Mouse (Mus musculus) left cerebral cortex, adult 6 months (tissue): ENCODE results near the gene Khdc1b. TPM values are rescaled to one million over a fixed set of nuclear protein-coding genes. Genes with fewer than 3 reads are reported as not detected.

Experiments
- long read RNA-seq, 2 experiments: library from polyadenylated mRNA; unstranded; transcript quantifications; one replicate each; pipeline ENCODE4 v2.0.0; 2019 to 2020
- polyA plus RNA-seq: library from polyadenylated mRNA; unstranded; fragments of <200 nt; fragmentation: Nextera tagmentation; gene quantifications from 2 replicates; pipeline ENCODE4 v1.2.3, GENCODE M21; 2021

The Khdc1b gene
- polyA plus RNA-seq: not detected in 2 replicates
- long read RNA-seq, experiment 1: 0 reads
- long read RNA-seq, experiment 2: 0 reads

GRCm38 (mm10) chr1:21383256-21383655 is at the start of gene Khdc1b:
TSS of gene Khdc1b (plus strand) at chr1:21383556.

GRCm38 (mm10) chr1:21349341-21349740 is 34.0 kb upstream of the Khdc1b start, which contains the start of gene Khdc1a:
TSS of gene Khdc1a (plus strand) at chr1:21349641.

GRCm38 (mm10) chr1:21368031-21368430 is 15.3 kb upstream of the Khdc1b start, which contains the start of gene Khdc1c:
TSS of gene Khdc1c (plus strand) at chr1:21368331.

Other genes starting within 250 kb of the Khdc1b start
- gene Tmem14a, start 165.0 kb upstream of the Khdc1b start, polyA plus RNA-seq: 135 and 144 TPM in 2 replicates
- gene Gsta3, start 143.0 kb upstream of the Khdc1b start, polyA plus RNA-seq: 0.25 and 0.58 TPM in 2 replicates
- not detected in 2 replicates for gene Khdc1a, start 33.9 kb upstream of the Khdc1b start, polyA plus RNA-seq
- gene Khdc1c, start 15.2 kb upstream of the Khdc1b start, polyA plus RNA-seq: not detected in 2 replicates